Comparison of ENCODE assay signal across 10 mouse cellular contexts in the genomic region with DNA sequence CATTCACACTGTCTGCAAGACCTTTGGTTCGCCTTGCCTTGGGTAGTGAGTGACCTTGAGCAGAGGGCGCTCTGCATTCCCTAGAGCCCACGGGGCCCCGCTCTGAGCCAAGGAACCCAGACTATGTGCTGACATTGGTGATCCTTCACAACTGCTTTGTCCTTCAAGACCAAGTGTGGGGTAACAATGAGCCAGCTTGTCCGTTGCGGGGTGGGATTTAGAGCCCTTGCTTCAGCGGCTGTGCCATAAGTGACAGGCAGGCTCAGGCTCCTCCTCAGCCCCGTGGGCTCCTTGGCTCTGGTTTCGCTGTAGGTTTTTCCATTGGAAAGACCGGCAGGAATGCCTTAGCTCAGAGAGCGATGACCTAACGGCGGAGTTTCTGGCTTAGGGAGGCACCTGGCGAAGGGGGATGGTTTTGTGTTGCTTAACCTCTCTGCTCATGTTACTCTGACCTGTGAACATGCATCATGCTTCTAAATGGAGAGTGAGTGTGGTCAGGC.
DNase-seq lines count a peak whose midpoint lies in the region; ATAC-seq and TF ChIP-seq lines count a peak whose summit lies in the region.
"Had no signal": no experiment of that assay in that cellular context is flagged by ENCODE, and none has a peak within 500 bp of the region (broad histone marks: within the 10 kb centered on the region; RNA-seq: fewer than 3 reads in every experiment).

No protein-coding gene starts in this region.

- H3K4me2 ChIP-seq in midbrain, postnatal 0 days (ENCODE audit: low read depth, low read length, poor library complexity, severe bottlenecking) = no peak overlapping the region
- H3K4me2 ChIP-seq: stomach, embryonic 15.5 days had no signal

- H3K27me3 ChIP-seq in midbrain, postnatal 0 days (ENCODE audit: insufficient read depth, low read length) = no peaks in the 10 kb centered on the region
- H3K27me3 ChIP-seq: stomach, embryonic 15.5 days had no signal

- no peak for DNase-seq in layer of hippocampus, adult 2 months (ENCODE audit: low spot score in 2 of 2)
- DNase-seq in layer of hippocampus, adult 11-12 months (ENCODE audit: low spot score) = no peak
- peak; percentile 11 for DNase-seq in fat pad, adult 2 months (ENCODE audit: extremely low read depth, low read depth, low spot score)
- peak; percentile 75 to 78 for DNase-seq in heart, postnatal 10 days
- peak; percentile 41 for DNase-seq in midbrain, postnatal 0 days (ENCODE audit: low spot score)
- DNase-seq in lung, adult 18-20 months = no peak
- DNase-seq in thymus, postnatal 4 days = no peak
- DNase-seq in cerebellum, adult 11 months = no peak

- intact Hi-C loops in heart, postnatal 10 days (cut with DNase I) = loop anchor here (2.0 kb wide), 1 partner anchor 21 kb away; no protein-coding TSS in a partner anchor

- H3K9me3 ChIP-seq in midbrain, postnatal 0 days (ENCODE audit: low read length) = no peaks in the 10 kb centered on the region
- H3K9me3 ChIP-seq: stomach, embryonic 15.5 days had no signal

- TF ChIP-seq CTCF in layer of hippocampus, adult 2 months (conservative IDR thresholded peaks at IDR 0.05) = no peak
- no peak for TF ChIP-seq CTCF in midbrain, postnatal 0 days (IDR thresholded peaks at IDR 0.05)

- H3K9ac ChIP-seq in midbrain, postnatal 0 days (replicated peaks; ENCODE audit: low read length, poor library complexity, severe bottlenecking) = no peak overlapping the region
- H3K9ac ChIP-seq: liver, embryonic 14.5 days; stomach, embryonic 15.5 days had no signal

- ATAC-seq in midbrain, postnatal 0 days (ENCODE audit: low FRiP score) = no peak

- H3K27ac ChIP-seq in layer of hippocampus, adult 2 months = peak overlapping the region; percentile 83
- no peak overlapping the region; the same call in 1 of the 2 replicates for H3K27ac ChIP-seq in midbrain, postnatal 0 days (ENCODE audit: low read depth, low read length)
- H3K27ac ChIP-seq: liver, embryonic 14.5 days; stomach, embryonic 15.5 days had no signal

- H3K4me1 ChIP-seq in midbrain, postnatal 0 days (ENCODE audit: insufficient read depth, low read length) = 0 out of 2 replicates have a peak, but pooled peaks cover 2% of the 10 kb centered on the region
- H3K4me1 ChIP-seq: stomach, embryonic 15.5 days had no signal

- 75% methylated on average over 14 of the region's 14 CpGs for WGBS in midbrain, postnatal 0 days

- H3K36me3 ChIP-seq in midbrain, postnatal 0 days (ENCODE audit: insufficient read depth, low read length) = no peaks in the 10 kb centered on the region
- H3K36me3 ChIP-seq: stomach, embryonic 15.5 days had no signal

- H3K4me3 ChIP-seq in layer of hippocampus, adult 2 months = no peak overlapping the region
- no peak overlapping the region for H3K4me3 ChIP-seq in midbrain, postnatal 0 days (ENCODE audit: low read depth, low read length)
- H3K4me3 ChIP-seq: stomach, embryonic 15.5 days had no signal

Comparison
In these comparisons a context has a peak if more than half of its experiments do, and no peak if none do; other contexts are left out.
1. DNase-seq: peak in fat pad, adult 2 months (single experiment), heart, postnatal 10 days (2 of 2) and midbrain, postnatal 0 days (single experiment); none in layer of hippocampus, adult 2 months (0 of 2), layer of hippocampus, adult 11-12 months (single experiment), lung, adult 18-20 months (0 of 2), thymus, postnatal 4 days (single experiment) and cerebellum, adult 11 months (single experiment).